Mouse (Mus musculus) G1E (cell line): ENCODE data around the gene Gna11.

Source experiments
- CTCF ChIP-seq: IDR thresholded peaks from 2 replicates; pipeline ENCODE4 v1.5.1; 2012; ENCODE audit warnings: low read depth, low read length, inconsistent platforms, mixed read lengths
- GATA1 ChIP-seq: IDR thresholded peaks from 2 replicates; pipeline ENCODE4 v1.6.1; 2012; ENCODE audit warnings: borderline replicate concordance, low read length, inconsistent platforms, mixed read lengths
- POLR2AphosphoS5 ChIP-seq: IDR thresholded peaks from 2 replicates; pipeline ENCODE4 v1.6.1; 2012; ENCODE audit warnings: low read depth, low read length, inconsistent platforms; ENCODE audit not compliant: insufficient replicate concordance
- TAL1 ChIP-seq: conservative IDR thresholded peaks from 2 replicates; pipeline ENCODE4 v1.6.1; 2012; ENCODE audit warnings: low read depth, low read length, inconsistent platforms, mixed read lengths

- no peak for TF ChIP-seq CTCF
- TF ChIP-seq GATA1, result no peak
- no peak for TF ChIP-seq POLR2AphosphoS5
- TF ChIP-seq TAL1, result no peak
Measured at GRCm38 (mm10) chr10:81495616-81496263, 49.2 kb downstream of the Gna11 start.
